Mouse (Mus musculus) myocyte (in vitro differentiated cells): ENCODE results near the gene Aip.

ENCODE experiments used
- CEBPB ChIP-seq: IDR thresholded peaks from 2 replicates; pipeline ENCODE4 v1.6.1; 2011; ENCODE audit warnings: mild to moderate bottlenecking, moderate library complexity; ENCODE audit not compliant: poor library complexity, insufficient read depth, severe bottlenecking
- E2F4 ChIP-seq: IDR thresholded peaks from one replicate; pipeline ENCODE4 v1.6.1; 2011; ENCODE audit warnings: mild to moderate bottlenecking, control low read depth, moderate library complexity; ENCODE audit not compliant: insufficient read depth
- MAX ChIP-seq: IDR thresholded peaks from one replicate; pipeline ENCODE4 v1.6.1; 2011; ENCODE audit warnings: low read depth, mild to moderate bottlenecking, control low read depth
- MYOD1 ChIP-seq, 3 experiments: IDR thresholded peaks; one replicate each; pipeline ENCODE4 v1.6.1; 2011; ENCODE audit warnings: control low read depth in 2 of 3, low read depth in 2 of 3, mild to moderate bottlenecking in 2 of 3, moderate library complexity in 1 of 3; ENCODE audit not compliant: insufficient read length in 2 of 3, control insufficient read depth in 1 of 3
- MYOG ChIP-seq, 3 experiments: IDR thresholded peaks; one replicate each; pipeline ENCODE4 v1.6.1; 2011; ENCODE audit warnings: control low read depth in 2 of 3, low read depth in 2 of 3, mild to moderate bottlenecking in 2 of 3; ENCODE audit not compliant: insufficient read length in 2 of 3, control insufficient read depth in 1 of 3, insufficient read depth in 1 of 3
- POLR2A ChIP-seq: IDR thresholded peaks from one replicate; pipeline ENCODE4 v1.6.1; 2011; ENCODE audit warnings: low read depth, mild to moderate bottlenecking, control low read depth, moderate library complexity; ENCODE audit not compliant: insufficient read length
- POLR2AphosphoS2 ChIP-seq: IDR thresholded peaks from one replicate; pipeline ENCODE4 v1.6.1; 2011; ENCODE audit warnings: low read depth, control low read depth; ENCODE audit not compliant: insufficient read length
- SRF ChIP-seq: IDR thresholded peaks from one replicate; pipeline ENCODE4 v1.6.1; 2011; ENCODE audit warnings: low read depth; ENCODE audit not compliant: control insufficient read depth, insufficient read length
- TCF12 ChIP-seq: IDR thresholded peaks from one replicate; pipeline ENCODE4 v1.6.1; 2011; ENCODE audit warnings: mild to moderate bottlenecking, control low read depth; ENCODE audit not compliant: poor library complexity, insufficient read depth, severe bottlenecking
- TCF3 ChIP-seq: IDR thresholded peaks from one replicate; pipeline ENCODE4 v1.6.1; 2011; ENCODE audit warnings: low read depth, control low read depth; ENCODE audit not compliant: insufficient read length
- USF1 ChIP-seq: IDR thresholded peaks from one replicate; pipeline ENCODE4 v1.6.1; 2011; ENCODE audit warnings: low read depth, mild to moderate bottlenecking, control low read depth, moderate library complexity

GRCm38 (mm10) chr19:4152445-4153231 lies 27.0 kb upstream of the Aip start:
- TF ChIP-seq POLR2A, result no peak
- no peak for TF ChIP-seq SRF
- TF ChIP-seq MYOD1 (IDR thresholded peaks at IDR 0.05; ENCODE audit: control insufficient read depth in 1 of 3, insufficient read length in 2 of 3, low read depth in 2 of 3), result peak in 1 of 3 experiments; percentile 34
- TF ChIP-seq POLR2AphosphoS2, result no peak
- no peak for TF ChIP-seq E2F4
- no peak for TF ChIP-seq USF1
- no peak for TF ChIP-seq CEBPB
- TF ChIP-seq MYOG (IDR thresholded peaks at IDR 0.05; ENCODE audit: control insufficient read depth in 1 of 3, insufficient read depth in 1 of 3, insufficient read length in 2 of 3, low read depth in 2 of 3), result peak in 1 of 3 experiments; percentile 51
- TF ChIP-seq TCF3, result no peak
- TF ChIP-seq TCF12, result no peak
- TF ChIP-seq MAX, result no peak
